Mouse (Mus musculus) olfactory bulb, adult 2 months (tissue): ENCODE results near the gene Atxn3.
A peak's percentile ranks its signal among the peaks of the same experiment; 100 is the strongest.

Source experiments
- CTCF ChIP-seq: fragments of 200-500 bp; IDR thresholded peaks from 2 replicates; pipeline ENCODE4 v1.5.1; 2012; ENCODE audit warnings: low read depth, mild to moderate bottlenecking, low read length, moderate library complexity; ENCODE audit not compliant: insufficient read depth
- POLR2A ChIP-seq: fragments of 200-500 bp; IDR thresholded peaks from 2 replicates; pipeline ENCODE4 v1.6.1; 2012; ENCODE audit warnings: mild to moderate bottlenecking, low read depth, low read length, moderate library complexity; ENCODE audit not compliant: insufficient read depth

DNA sequence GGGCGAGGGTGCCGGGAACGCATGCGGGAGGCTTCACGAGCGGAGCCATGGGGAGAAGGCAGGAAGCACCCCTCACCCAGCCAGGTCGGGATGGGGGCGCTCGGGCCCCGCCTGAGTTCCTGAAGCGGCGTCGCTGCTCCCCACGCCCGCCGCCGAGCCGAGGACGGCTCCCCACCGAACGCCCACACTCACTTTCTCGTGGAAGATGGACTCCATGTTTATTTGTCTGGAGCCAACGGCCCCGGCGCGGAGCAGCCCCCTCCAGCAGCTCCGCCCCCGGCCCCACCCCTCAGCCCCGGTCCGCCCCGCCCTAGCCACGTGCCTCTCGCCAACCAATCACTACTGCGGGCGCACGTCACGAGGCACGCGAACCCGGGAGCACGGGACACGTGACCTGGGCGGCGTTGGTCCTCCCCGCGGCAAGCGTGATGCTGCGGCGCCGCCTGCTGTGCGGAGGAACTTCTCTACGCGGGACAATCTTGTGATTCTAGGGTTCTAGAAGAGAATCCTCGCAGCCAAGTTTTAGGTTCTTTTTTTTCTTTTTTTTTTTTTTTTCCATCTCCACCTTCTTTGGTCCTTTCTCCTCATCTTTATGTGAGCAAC is at the start of gene Atxn3:
- peak; percentile 67 for TF ChIP-seq CTCF
- TF ChIP-seq POLR2A = peak; percentile 71
